ENCODE assay signal across 10 mouse cellular contexts in the genomic region with DNA sequence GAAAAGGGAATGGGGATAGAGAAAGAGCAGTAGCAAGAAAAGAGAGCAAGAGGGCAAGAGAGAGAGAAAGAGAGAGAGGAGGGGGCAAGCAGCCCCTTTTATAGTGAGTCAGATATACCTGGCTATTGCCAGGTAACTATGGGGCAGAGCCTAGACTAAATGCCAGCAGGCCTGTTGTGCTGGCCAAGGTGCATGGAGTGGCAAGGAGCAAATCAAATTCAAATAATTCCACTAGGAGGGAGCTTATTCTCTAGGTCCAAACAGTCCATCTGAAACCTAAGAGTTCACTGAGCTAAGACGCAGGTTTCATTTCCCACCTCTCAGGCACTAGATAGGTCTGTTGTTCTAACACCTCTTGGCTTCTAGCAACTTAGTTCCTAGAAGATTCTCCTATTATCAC.
"Had no signal": no experiment of that assay in that cellular context is flagged by ENCODE, and none has a peak within 500 bp of the region (broad histone marks: within the 10 kb centered on the region; RNA-seq: fewer than 3 reads in every experiment).

No protein-coding gene starts in this region.

- DNase-seq: kidney, postnatal 25 days; layer of hippocampus, adult 9-11 months; liver; lung, adult 18-20 months; lung, postnatal 10 days; lung, postnatal 36 days; midbrain, embryonic 14.5 days; thymus, adult 18-20 months; thymus, postnatal 36 days had no signal

- ATAC-seq: liver, embryonic 12.5 days had no signal
